Comparison of ENCODE assay signal across 8 mouse cellular contexts in genomic region chr6:142964531-142965385, GRCm38 (mm10). TPM values are rescaled to one million over a fixed set of nuclear protein-coding genes. Genes with fewer than 3 reads are reported as not detected.
A peak's percentile ranks its signal among the peaks of the same experiment; 100 is the strongest.
DNase-seq lines count a peak whose midpoint lies in the region; ATAC-seq and TF ChIP-seq lines count a peak whose summit lies in the region.

No protein-coding gene starts in this region.

- WGBS in forebrain, embryonic 14.5 days, result 2% methylated on average over 39 of the region's 39 CpGs
- under 1% methylated on average over 39 of the region's 39 CpGs for WGBS in hindbrain, embryonic 13.5 days
- WGBS in lung, embryonic 15.5 days, result under 1% methylated on average over 39 of the region's 39 CpGs

- H3K27ac ChIP-seq in ES-Bruce4 (ENCODE audit: insufficient read depth, low read length), result no peak overlapping the region
- H3K27ac ChIP-seq in forebrain, embryonic 14.5 days (ENCODE audit: low read depth, low read length), result peak overlapping the region; percentile 97
- peak overlapping the region; percentile 98 for H3K27ac ChIP-seq in hindbrain, embryonic 13.5 days
- no peak overlapping the region for H3K27ac ChIP-seq in lung, embryonic 15.5 days

- TF ChIP-seq EP300 in ES-Bruce4 (IDR thresholded peaks at IDR 0.05; ENCODE audit: insufficient read depth, low read depth, low read length), result no peak

- peak; percentile 61 for TF ChIP-seq CTCF in ES-Bruce4 (IDR thresholded peaks at IDR 0.05; ENCODE audit: low read depth, low read length)

- peak overlapping the region; percentile 84 for H3K4me3 ChIP-seq in ES-Bruce4 (ENCODE audit: low read depth, low read length)
- peak overlapping the region; percentile 71 for H3K4me3 ChIP-seq in forebrain, embryonic 14.5 days (ENCODE audit: low read depth, low read length)
- H3K4me3 ChIP-seq in hindbrain, embryonic 13.5 days, result peak overlapping the region; percentile 73
- H3K4me3 ChIP-seq in lung, embryonic 15.5 days, result peak overlapping the region; percentile 50

- no peak for TF ChIP-seq POLR2A in ES-Bruce4 (IDR thresholded peaks at IDR 0.05; ENCODE audit: insufficient read depth, low read length)

- H3K4me1 ChIP-seq in ES-Bruce4 (ENCODE audit: control insufficient read depth, insufficient read depth, low read length), result no peaks in the 10 kb centered on the region
- peaks cover 9% of the 10 kb centered on the region; the same call in 1 of the 2 replicates for H3K4me1 ChIP-seq in forebrain, embryonic 14.5 days (ENCODE audit: control insufficient read depth, insufficient read depth, low read length)
- H3K4me1 ChIP-seq in hindbrain, embryonic 13.5 days (replicated peaks), result peaks cover 34% of the 10 kb centered on the region
- peaks cover 9% of the 10 kb centered on the region; the same call in 1 of the 2 replicates for H3K4me1 ChIP-seq in lung, embryonic 15.5 days

- peak overlapping the region; percentile 47 for H3K9ac ChIP-seq in ES-Bruce4 (ENCODE audit: low read depth, poor library complexity, severe bottlenecking)
- H3K9ac ChIP-seq in forebrain, embryonic 14.5 days (ENCODE audit: low read length), result peak overlapping the region; percentile 91
- peak overlapping the region; percentile 95 for H3K9ac ChIP-seq in hindbrain, embryonic 13.5 days
- H3K9ac ChIP-seq in lung, embryonic 15.5 days, result peak overlapping the region; percentile 19; the same call in 1 of the 2 replicates

- no peaks in the 10 kb centered on the region for H3K27me3 ChIP-seq in ES-Bruce4 (ENCODE audit: control insufficient read depth, insufficient read depth, low read length, poor library complexity, severe bottlenecking)
- H3K27me3 ChIP-seq in forebrain, embryonic 14.5 days (replicated peaks; ENCODE audit: control insufficient read depth, insufficient read depth, low read length), result no peaks in the 10 kb centered on the region
- H3K27me3 ChIP-seq in hindbrain, embryonic 13.5 days, result no peaks in the 10 kb centered on the region
- H3K27me3 ChIP-seq in lung, embryonic 15.5 days, result peaks cover 31% of the 10 kb centered on the region

- H3K9me3 ChIP-seq in ES-Bruce4 (replicated peaks; ENCODE audit: control insufficient read depth, insufficient read depth, low read length, poor library complexity, severe bottlenecking), result no peaks in the 10 kb centered on the region
- no peaks in the 10 kb centered on the region for H3K9me3 ChIP-seq in forebrain, embryonic 14.5 days (replicated peaks; ENCODE audit: control insufficient read depth, low read length)
- no peaks in the 10 kb centered on the region; the same call in 1 of the 2 replicates for H3K9me3 ChIP-seq in hindbrain, embryonic 13.5 days
- no peaks in the 10 kb centered on the region for H3K9me3 ChIP-seq in lung, embryonic 15.5 days

- H3K4me2 ChIP-seq in forebrain, embryonic 14.5 days (ENCODE audit: low read length), result peak overlapping the region; percentile 84
- H3K4me2 ChIP-seq in hindbrain, embryonic 13.5 days, result peak overlapping the region; percentile 80
- peak overlapping the region; percentile 98 for H3K4me2 ChIP-seq in lung, embryonic 15.5 days

- H3K36me3 ChIP-seq in ES-Bruce4 (ENCODE audit: control insufficient read depth, insufficient read depth, low read length, poor library complexity, severe bottlenecking), result no peaks in the 10 kb centered on the region
- H3K36me3 ChIP-seq in forebrain, embryonic 14.5 days (ENCODE audit: control insufficient read depth, insufficient read depth, low read length), result no peaks in the 10 kb centered on the region
- peaks cover 4% of the 10 kb centered on the region for H3K36me3 ChIP-seq in hindbrain, embryonic 13.5 days
- no peaks in the 10 kb centered on the region for H3K36me3 ChIP-seq in lung, embryonic 15.5 days

- peak; percentile 10 for DNase-seq in c-Kit-positive CD71-positive TER-119-negative erythroid progenitor cells, embryonic 14.5 days (ENCODE audit: low read depth)
- peak; percentile 97 for DNase-seq in forebrain, embryonic 14.5 days (ENCODE audit: low spot score)
- DNase-seq in layer of hippocampus, postnatal 10 days (ENCODE audit: low spot score in 2 of 2), result peak; percentile 81 to 85
- DNase-seq in ovary, postnatal 10 days (ENCODE audit: low spot score), result peak; percentile 29
- peak; percentile 93 for DNase-seq in thymus, postnatal 14 days

- peak; percentile 92 for ATAC-seq in forebrain, embryonic 14.5 days
- ATAC-seq in hindbrain, embryonic 13.5 days (ENCODE audit: low FRiP score), result peak; percentile 91
- peak; percentile 75; the same call in 1 of the 2 replicates for ATAC-seq in lung, embryonic 15.5 days (ENCODE audit: borderline replicate concordance, extremely low read depth, low FRiP score, low TSS enrichment)

RNA-seq across cellular contexts. Expression of gene St8sia1, which starts 0.5 kb away (rescaled TPM):
- 2.3 and 2.5 TPM in 2 replicates for polyA plus RNA-seq in ES-Bruce4 (2011; ENCODE audit: insufficient read depth, insufficient read length, low read depth, missing spikeins)
- polyA plus RNA-seq in forebrain, embryonic 14.5 days (2014; fragmentation: Nextera tagmentation; extraction: Ambion mirVana), result 4.1 and 4.7 TPM in 2 replicates
- polyA plus RNA-seq in hindbrain, embryonic 13.5 days (2015; fragmentation: Nextera tagmentation; extraction: Ambion mirVana), result 7.6 and 7.7 TPM in 2 replicates
- total RNA-seq in layer of hippocampus, postnatal 10 days (2021), result 10 to 100 TPM; 33.8 to 36.2 TPM
- polyA plus RNA-seq in lung, embryonic 15.5 days (2015; fragmentation: Nextera tagmentation; extraction: Ambion mirVana), result 0.42 and 0.46 TPM in 2 replicates

Comparison
In these comparisons a context has a peak if more than half of its experiments do, and no peak if none do; other contexts are left out.
1. H3K27ac ChIP-seq: peak in forebrain, embryonic 14.5 days (single experiment) and hindbrain, embryonic 13.5 days (single experiment); none in ES-Bruce4 (single experiment) and lung, embryonic 15.5 days (single experiment).
2. H3K9ac ChIP-seq: peak in every context shown above with its lines; median percentile 95 in hindbrain, embryonic 13.5 days; 91 in forebrain, embryonic 14.5 days; 47 in ES-Bruce4; 19 in lung, embryonic 15.5 days.
3. DNase-seq: peak in every context shown above with its lines; median percentile 97 in forebrain, embryonic 14.5 days; 93 in thymus, postnatal 14 days; 83 in layer of hippocampus, postnatal 10 days; 29 in ovary, postnatal 10 days; 10 in c-Kit-positive CD71-positive TER-119-negative erythroid progenitor cells, embryonic 14.5 days.
4. Peak in every context shown above with its lines, with median percentiles within 50 percentile points of each other: H3K4me3 ChIP-seq, ATAC-seq and H3K4me2 ChIP-seq.